Mouse (Mus musculus) hindbrain, embryonic 15.5 days (tissue): ENCODE results near the gene Gm17555. TPM values are rescaled to one million over a fixed set of nuclear protein-coding genes. Genes with fewer than 3 reads are reported as not detected.
"Not testable (repeated sequence)": the region's sequence is repeated elsewhere in the genome, so short reads cannot be mapped to it uniquely, and the experiment has no call there.

Source experiments
- ATAC-seq: fragments of 200-750 bp; cut with Nextera tagmentation; 2 replicates; pipeline ENCODE4 v1.8.0; 2017; ENCODE audit warnings: low read depth, moderate number of reproducible peaks, moderate TSS enrichment; ENCODE audit not compliant: low FRiP score
- H3K27ac ChIP-seq: fragments of 300-500 bp; sonication (generic); replicated peaks from 2 replicates; pipeline ENCODE4 v1.5.1; 2015; ENCODE audit warnings: mild to moderate bottlenecking, inconsistent platforms
- H3K27me3 ChIP-seq: fragments of 300-500 bp; sonication (generic); 2 replicates; pipeline ENCODE4 v1.6.1; 2015; ENCODE audit warnings: control low read depth, inconsistent platforms
- H3K36me3 ChIP-seq: fragments of 300-500 bp; sonication (generic); 2 replicates; pipeline ENCODE4 v1.6.1; 2015; ENCODE audit warnings: control low read depth, inconsistent platforms
- H3K4me1 ChIP-seq: fragments of 300-500 bp; sonication (generic); replicated peaks from 2 replicates; pipeline ENCODE4 v1.6.1; 2015; ENCODE audit warnings: control low read depth, inconsistent platforms
- H3K4me2 ChIP-seq: fragments of 300-500 bp; sonication (generic); 2 replicates; pipeline ENCODE4 v1.6.1; 2015; ENCODE audit warnings: moderate library complexity, mild to moderate bottlenecking, inconsistent platforms
- H3K4me3 ChIP-seq: fragments of 300-500 bp; sonication (generic); 2 replicates; pipeline ENCODE4 v1.5.1; 2015; ENCODE audit warnings: mild to moderate bottlenecking, inconsistent platforms
- H3K9ac ChIP-seq: fragments of 300-500 bp; sonication (generic); 2 replicates; pipeline ENCODE4 v1.6.1; 2015; ENCODE audit warnings: inconsistent platforms
- H3K9me3 ChIP-seq: fragments of 300-500 bp; sonication (generic); 2 replicates; pipeline ENCODE4 v1.6.1; 2016; ENCODE audit warnings: control low read depth, inconsistent platforms
- WGBS: fragments of 180-500 bp; shearing (Covaris S2); methylation state at CpG from one replicate; pipeline ENCODE4 v1.1.7; 2015; 5-methylcytosine and 5-hydroxymethylcytosine counted together
- polyA plus RNA-seq: library from polyadenylated mRNA; unstranded; fragments of >200 nt; fragmentation: Nextera tagmentation; extraction: Ambion mirVana; gene quantifications from 2 replicates; pipeline ENCODE4 v1.2.1, GENCODE M21; 2015

The Gm17555 gene
- polyA plus RNA-seq, result not detected in 2 replicates

GRCm38 (mm10) chr2:126214800-126215199, at the start of gene Gm17555:
Gene Gm17555, plus strand, starts transcription at chr2:126215100.
- not testable (repeated sequence) for H3K4me1 ChIP-seq, H3K36me3 ChIP-seq, H3K27me3 ChIP-seq, H3K4me3 ChIP-seq, H3K9me3 ChIP-seq, H3K27ac ChIP-seq, H3K9ac ChIP-seq, H3K4me2 ChIP-seq, ATAC-seq
- 95% methylated on average over 3 of the region's 3 CpGs for WGBS

- Histone ChIP-seq H3K4me2 (no peak overlapping the region), H3K36me3 (peaks cover 24% of the 10 kb centered on the region), H3K9me3 (no peaks in the 10 kb centered on the region), H3K27me3 (no peaks in the 10 kb centered on the region), H3K9ac (no peak overlapping the region), H3K4me3 (no peak overlapping the region), H3K4me1 (no peaks in the 10 kb centered on the region), H3K27ac (no peak overlapping the region)
- 92% methylated on average over 5 of the region's 5 CpGs for WGBS
- ATAC-seq, result no peak
These were observed 49.5 kb upstream of the Gm17555 start for GRCm38 (mm10) chr2:126165277-126166018.

GRCm38 (mm10) chr2:126166335-126166734, 48.6 kb upstream of the Gm17555 start:
- Histone ChIP-seq H3K4me2 (no peak overlapping the region), H3K27me3 (no peaks in the 10 kb centered on the region), H3K9me3 (no peaks in the 10 kb centered on the region), H3K4me3 (no peak overlapping the region), H3K9ac (no peak overlapping the region), H3K27ac (no peak overlapping the region), H3K36me3 (peaks cover 15% of the 10 kb centered on the region), H3K4me1 (no peaks in the 10 kb centered on the region)
- no peak for ATAC-seq

GRCm38 (mm10) chr2:126166848-126167617, 47.9 kb upstream of the Gm17555 start:
- H3K4me2 ChIP-seq, result no peak overlapping the region
- H3K9me3 ChIP-seq, result no peaks in the 10 kb centered on the region
- no peak for ATAC-seq
- no peaks in the 10 kb centered on the region for H3K27me3 ChIP-seq
- no peak overlapping the region for H3K9ac ChIP-seq
- H3K4me1 ChIP-seq, result no peaks in the 10 kb centered on the region
- H3K4me3 ChIP-seq, result no peak overlapping the region
- 85% methylated on average over 8 of the region's 8 CpGs for WGBS
- H3K27ac ChIP-seq, result no peak overlapping the region
- H3K36me3 ChIP-seq, result peaks cover 8% of the 10 kb centered on the region

- no peaks in the 10 kb centered on the region for H3K4me1 ChIP-seq
- no peak overlapping the region for H3K9ac ChIP-seq
- WGBS, result 93% methylated on average over 1 of the region's 1 CpGs
- no peaks in the 10 kb centered on the region for H3K9me3 ChIP-seq
- no peaks in the 10 kb centered on the region for H3K27me3 ChIP-seq
- H3K27ac ChIP-seq, result no peak overlapping the region
- H3K4me2 ChIP-seq, result no peak overlapping the region
- H3K36me3 ChIP-seq, result no peaks in the 10 kb centered on the region
- H3K4me3 ChIP-seq, result no peak overlapping the region
- ATAC-seq, result no peak
These were observed 43.5 kb upstream of the Gm17555 start for GRCm38 (mm10) chr2:126171427-126171826.

GRCm38 (mm10) chr2:126191306-126191705, 23.6 kb upstream of the Gm17555 start:
- Histone ChIP-seq H3K27me3 (no peaks in the 10 kb centered on the region), H3K9ac (no peak overlapping the region), H3K4me1 (no peaks in the 10 kb centered on the region), H3K36me3 (no peaks in the 10 kb centered on the region), H3K4me3 (no peak overlapping the region), H3K4me2 (no peak overlapping the region), H3K27ac (no peak overlapping the region), H3K9me3 (no peaks in the 10 kb centered on the region)
- ATAC-seq, result no peak
- 75% methylated on average over 4 of the region's 4 CpGs for WGBS

- 89% methylated on average over 2 of the region's 2 CpGs for WGBS
- H3K27ac ChIP-seq, result no peak overlapping the region
- ATAC-seq, result no peak
- H3K4me3 ChIP-seq, result no peak overlapping the region
- no peaks in the 10 kb centered on the region for H3K36me3 ChIP-seq
- no peaks in the 10 kb centered on the region for H3K4me1 ChIP-seq
- H3K9me3 ChIP-seq, result no peaks in the 10 kb centered on the region
- H3K27me3 ChIP-seq, result no peaks in the 10 kb centered on the region
- no peak overlapping the region for H3K4me2 ChIP-seq
- no peak overlapping the region for H3K9ac ChIP-seq
These were observed 22.8 kb upstream of the Gm17555 start for GRCm38 (mm10) chr2:126192129-126192528.

- no peaks in the 10 kb centered on the region for H3K4me1 ChIP-seq
- no peak overlapping the region for H3K27ac ChIP-seq
- 70% methylated on average over 12 of the region's 12 CpGs for WGBS
- H3K4me3 ChIP-seq, result no peak overlapping the region
- H3K9ac ChIP-seq, result no peak overlapping the region
- no peak for ATAC-seq
- no peaks in the 10 kb centered on the region for H3K27me3 ChIP-seq
- H3K36me3 ChIP-seq, result no peaks in the 10 kb centered on the region
- no peak overlapping the region for H3K4me2 ChIP-seq
- no peaks in the 10 kb centered on the region for H3K9me3 ChIP-seq
These were observed 19.1 kb upstream of the Gm17555 start for GRCm38 (mm10) chr2:126195631-126196356.

GRCm38 (mm10) chr2:126198971-126199370, 15.9 kb upstream of the Gm17555 start:
- no peak overlapping the region for H3K9ac ChIP-seq
- H3K36me3 ChIP-seq, result no peaks in the 10 kb centered on the region
- H3K4me1 ChIP-seq, result no peaks in the 10 kb centered on the region
- H3K4me3 ChIP-seq, result no peak overlapping the region
- no peaks in the 10 kb centered on the region for H3K9me3 ChIP-seq
- no peak overlapping the region for H3K27ac ChIP-seq
- no peak overlapping the region for H3K4me2 ChIP-seq
- H3K27me3 ChIP-seq, result no peaks in the 10 kb centered on the region
- no peak for ATAC-seq
- 94% methylated on average over 3 of the region's 3 CpGs for WGBS

GRCm38 (mm10) chr2:126211011-126211680, 3.8 kb upstream of the Gm17555 start:
- H3K4me2 ChIP-seq, result no peak overlapping the region

GRCm38 (mm10) chr2:126227581-126227980, 12.7 kb downstream of the Gm17555 start:
- Histone ChIP-seq H3K27ac (no peak overlapping the region), H3K9me3 (no peaks in the 10 kb centered on the region), H3K4me3 (no peak overlapping the region), H3K27me3 (no peaks in the 10 kb centered on the region), H3K36me3 (no peaks in the 10 kb centered on the region), H3K9ac (no peak overlapping the region), H3K4me1 (no peaks in the 10 kb centered on the region), H3K4me2 (no peak overlapping the region)
- no peak for ATAC-seq
- WGBS, result 70% methylated on average over 4 of the region's 4 CpGs

More at GRCm38 (mm10) chr2:126211011-126211680, 3.8 kb upstream of the Gm17555 start:
- WGBS, result 90% methylated on average over 6 of the region's 6 CpGs
- no peaks in the 10 kb centered on the region for H3K27me3 ChIP-seq
- no peak overlapping the region for H3K27ac ChIP-seq
- H3K4me3 ChIP-seq, result no peak overlapping the region
- H3K4me1 ChIP-seq, result no peaks in the 10 kb centered on the region
- no peaks in the 10 kb centered on the region for H3K9me3 ChIP-seq
- H3K36me3 ChIP-seq, result no peaks in the 10 kb centered on the region
- no peak for ATAC-seq
- no peak overlapping the region for H3K9ac ChIP-seq
